In genomic region chr1:134217942-134218341, GRCm38 (mm10) we compare ENCODE assay signal across 22 mouse cellular contexts. TPM values are rescaled to one million over a fixed set of nuclear protein-coding genes. Genes with fewer than 3 reads are reported as not detected.
DNase-seq lines count a peak whose midpoint lies in the region; ATAC-seq and TF ChIP-seq lines count a peak whose summit lies in the region.
"Had no signal": no experiment of that assay in that cellular context is flagged by ENCODE, and none has a peak within 500 bp of the region (broad histone marks: within the 10 kb centered on the region; RNA-seq: fewer than 3 reads in every experiment).

No protein-coding gene starts in this region.

- H3K9ac ChIP-seq in kidney, embryonic 15.5 days = no peak overlapping the region
- no peak overlapping the region; the same call in 1 of the 2 replicates for H3K9ac ChIP-seq in liver, postnatal 0 days (replicated peaks)
- no peak overlapping the region for H3K9ac ChIP-seq in liver, embryonic 11.5 days (ENCODE audit: low read depth, low read length)
- H3K9ac ChIP-seq in stomach, embryonic 15.5 days = no peak overlapping the region
- H3K9ac ChIP-seq: embryonic facial prominence, embryonic 15.5 days; hindbrain, embryonic 12.5 days had no signal

- H3K4me1 ChIP-seq in kidney, embryonic 15.5 days = peaks cover 45% of the 10 kb centered on the region
- H3K4me1 ChIP-seq in liver, postnatal 0 days (ENCODE audit: insufficient read depth) = peaks cover 37% of the 10 kb centered on the region
- peaks cover 11% of the 10 kb centered on the region for H3K4me1 ChIP-seq in liver, embryonic 11.5 days (replicated peaks; ENCODE audit: control insufficient read depth, insufficient read depth, low read length)
- H3K4me1 ChIP-seq in stomach, embryonic 15.5 days = peaks cover 17% of the 10 kb centered on the region; the same call in 1 of the 2 replicates
- H3K4me1 ChIP-seq in hindbrain, embryonic 10.5 days (replicated peaks) = peaks cover 38% of the 10 kb centered on the region

- peak overlapping the region; percentile 64; the same call in 1 of the 2 replicates for H3K27ac ChIP-seq in kidney, embryonic 15.5 days
- 0 out of 2 replicates have a peak overlapping the region, but pooled peaks have one; percentile 45 for H3K27ac ChIP-seq in liver, postnatal 0 days (ENCODE audit: low read depth)
- no peak overlapping the region for H3K27ac ChIP-seq in liver, embryonic 11.5 days (ENCODE audit: low read depth, low read length)
- peak overlapping the region; percentile 67; the same call in 1 of the 2 replicates for H3K27ac ChIP-seq in stomach, embryonic 15.5 days
- H3K27ac ChIP-seq in hindbrain, embryonic 10.5 days = no peak overlapping the region
- H3K27ac ChIP-seq: embryonic facial prominence, embryonic 15.5 days; heart, embryonic 13.5 days; hindbrain, embryonic 12.5 days had no signal

- H3K9me3 ChIP-seq in kidney, embryonic 15.5 days (replicated peaks) = no peaks in the 10 kb centered on the region
- H3K9me3 ChIP-seq in liver, postnatal 0 days (ENCODE audit: low read length) = no peaks in the 10 kb centered on the region
- H3K9me3 ChIP-seq in liver, embryonic 11.5 days (ENCODE audit: control insufficient read depth, low read length) = no peaks in the 10 kb centered on the region
- H3K9me3 ChIP-seq in stomach, embryonic 15.5 days = no peaks in the 10 kb centered on the region
- H3K9me3 ChIP-seq in hindbrain, embryonic 10.5 days = no peaks in the 10 kb centered on the region
- H3K9me3 ChIP-seq: embryonic facial prominence, embryonic 15.5 days; forebrain, embryonic 10.5 days; heart, embryonic 13.5 days; hindbrain, embryonic 12.5 days had no signal

- no peak overlapping the region for H3K4me2 ChIP-seq in kidney, embryonic 15.5 days
- H3K4me2 ChIP-seq in liver, postnatal 0 days (ENCODE audit: low read depth, low read length) = no peak overlapping the region
- H3K4me2 ChIP-seq in liver, embryonic 11.5 days = no peak overlapping the region
- H3K4me2 ChIP-seq in stomach, embryonic 15.5 days = no peak overlapping the region
- H3K4me2 ChIP-seq: embryonic facial prominence, embryonic 15.5 days; heart, embryonic 13.5 days; hindbrain, embryonic 12.5 days had no signal

- DNase-seq in kidney, postnatal 25 days = no peak
- no peak for DNase-seq in liver, postnatal 0 days
- no peak for DNase-seq in liver, embryonic 11.5 days (ENCODE audit: low spot score)
- no peak for DNase-seq in hindbrain, embryonic 10.5 days (ENCODE audit: low spot score)
- DNase-seq in thymus, postnatal 25 days = no peak
- DNase-seq: adrenal gland, adult 2 months; adrenal gland, postnatal 36 days; cerebellum, adult 11 months; cerebellum, adult 8-10 months; cerebellum, postnatal 14 days; embryo, embryonic 11 days; gastrocnemius, postnatal 14 days; heart, postnatal 36 days had no signal

- H3K4me3 ChIP-seq in kidney, embryonic 15.5 days (replicated peaks) = no peak overlapping the region
- no peak overlapping the region for H3K4me3 ChIP-seq in liver, postnatal 0 days (ENCODE audit: low read depth, low read length)
- no peak overlapping the region for H3K4me3 ChIP-seq in liver, embryonic 11.5 days (ENCODE audit: low read depth, low read length)
- H3K4me3 ChIP-seq in stomach, embryonic 15.5 days (replicated peaks) = no peak overlapping the region
- H3K4me3 ChIP-seq in hindbrain, embryonic 10.5 days = no peak overlapping the region
- H3K4me3 ChIP-seq: embryonic facial prominence, embryonic 15.5 days; erythroblast, embryonic 14.5 days; forebrain, embryonic 10.5 days; heart, embryonic 13.5 days; hindbrain, embryonic 12.5 days had no signal

- no peaks in the 10 kb centered on the region for H3K36me3 ChIP-seq in kidney, embryonic 15.5 days
- no peaks in the 10 kb centered on the region for H3K36me3 ChIP-seq in liver, postnatal 0 days (replicated peaks; ENCODE audit: insufficient read depth, low read length)
- H3K36me3 ChIP-seq in liver, embryonic 11.5 days (ENCODE audit: control insufficient read depth, insufficient read depth, low read length) = no peaks in the 10 kb centered on the region
- no peaks in the 10 kb centered on the region for H3K36me3 ChIP-seq in stomach, embryonic 15.5 days
- H3K36me3 ChIP-seq in hindbrain, embryonic 10.5 days = no peaks in the 10 kb centered on the region
- H3K36me3 ChIP-seq: embryonic facial prominence, embryonic 15.5 days; forebrain, embryonic 10.5 days; heart, embryonic 13.5 days; hindbrain, embryonic 12.5 days had no signal

- ATAC-seq in kidney, embryonic 15.5 days (replicated peaks; ENCODE audit: low FRiP score) = no peak
- no peak for ATAC-seq in liver, postnatal 0 days
- ATAC-seq in liver, embryonic 11.5 days (replicated peaks; ENCODE audit: low FRiP score) = no peak
- no peak for ATAC-seq in stomach, embryonic 15.5 days (ENCODE audit: insufficient read depth, low FRiP score, low read depth)
- ATAC-seq: forebrain, embryonic 14.5 days; hindbrain, embryonic 16.5 days had no signal

- H3K27me3 ChIP-seq in kidney, embryonic 15.5 days = no peaks in the 10 kb centered on the region
- no peaks in the 10 kb centered on the region for H3K27me3 ChIP-seq in liver, postnatal 0 days (ENCODE audit: insufficient read depth, low read length)
- peaks cover 2% of the 10 kb centered on the region; the same call in 1 of the 2 replicates for H3K27me3 ChIP-seq in liver, embryonic 11.5 days (replicated peaks; ENCODE audit: control insufficient read depth, insufficient read depth, low read length)
- H3K27me3 ChIP-seq in stomach, embryonic 15.5 days (replicated peaks) = no peaks in the 10 kb centered on the region
- peaks cover 9% of the 10 kb centered on the region; the same call in 1 of the 2 replicates for H3K27me3 ChIP-seq in hindbrain, embryonic 10.5 days (ENCODE audit: insufficient read depth, poor library complexity, severe bottlenecking)
- H3K27me3 ChIP-seq: embryonic facial prominence, embryonic 15.5 days had no signal

- WGBS in kidney, embryonic 15.5 days = 91% methylated on average over 3 of the region's 3 CpGs
- 56% methylated on average over 3 of the region's 3 CpGs for WGBS in liver, postnatal 0 days (ENCODE audit: insufficient replicate concordance)
- 70% methylated on average over 3 of the region's 3 CpGs for WGBS in liver, embryonic 11.5 days
- 72% methylated on average over 3 of the region's 3 CpGs for WGBS in stomach, embryonic 15.5 days
- WGBS in hindbrain, embryonic 10.5 days = 79% methylated on average over 3 of the region's 3 CpGs

- no peak for TF ChIP-seq CTCF in liver, postnatal 0 days (IDR thresholded peaks at IDR 0.05; ENCODE audit: low read depth)

- TF ChIP-seq EP300 in liver, postnatal 0 days (IDR thresholded peaks at IDR 0.05; ENCODE audit: low read depth) = no peak

RNA-seq across cellular contexts. Expression of gene Adora1, which starts 17.3 kb away (rescaled TPM):
- polyA plus RNA-seq in kidney, embryonic 15.5 days (2015; fragmentation: Nextera tagmentation; extraction: Ambion mirVana) = 7.7 and 8.2 TPM in 2 replicates
- 6.4 and 8.3 TPM in 2 replicates for polyA plus RNA-seq in liver, postnatal 0 days (2015; fragmentation: Nextera tagmentation; extraction: Ambion mirVana)
- 0.21 and 0.29 TPM in 2 replicates for polyA plus RNA-seq in liver, embryonic 11.5 days (2014; fragmentation: Nextera tagmentation; extraction: Ambion mirVana)
- 11.8 and 13.8 TPM in 2 replicates for polyA plus RNA-seq in stomach, embryonic 15.5 days (2015; fragmentation: Nextera tagmentation; extraction: Ambion mirVana)
- 0.37 and 0.46 TPM in 2 replicates for polyA plus RNA-seq in hindbrain, embryonic 10.5 days (2016; fragmentation: Nextera tagmentation; extraction: Ambion mirVana)
- polyA plus RNA-seq: erythroblast, embryonic 14.5 days had no signal

RNA-seq across cellular contexts. Expression of gene Mybph, which starts 24.7 kb away (rescaled TPM):
- 6.1 and 9.3 TPM in 2 replicates for polyA plus RNA-seq in kidney, embryonic 15.5 days (2015; fragmentation: Nextera tagmentation; extraction: Ambion mirVana)
- polyA plus RNA-seq in liver, postnatal 0 days (2015; fragmentation: Nextera tagmentation; extraction: Ambion mirVana) = 0.14 TPM in 1 of 2 replicates, not detected in the other
- polyA plus RNA-seq in liver, embryonic 11.5 days (2014; fragmentation: Nextera tagmentation; extraction: Ambion mirVana) = 0.36 and 0.71 TPM in 2 replicates
- 0.30 and 1.3 TPM in 2 replicates for polyA plus RNA-seq in stomach, embryonic 15.5 days (2015; fragmentation: Nextera tagmentation; extraction: Ambion mirVana)
- polyA plus RNA-seq in hindbrain, embryonic 10.5 days (2016; fragmentation: Nextera tagmentation; extraction: Ambion mirVana) = 0.21 and 0.39 TPM in 2 replicates
- polyA plus RNA-seq: erythroblast, embryonic 14.5 days had no signal

RNA-seq across cellular contexts. Expression of gene Chil1, which starts 36.0 kb away (rescaled TPM):
- 1.7 and 2.2 TPM in 2 replicates for polyA plus RNA-seq in kidney, embryonic 15.5 days (2015; fragmentation: Nextera tagmentation; extraction: Ambion mirVana)
- polyA plus RNA-seq in liver, postnatal 0 days (2015; fragmentation: Nextera tagmentation; extraction: Ambion mirVana) = 18.8 and 19.3 TPM in 2 replicates
- polyA plus RNA-seq in liver, embryonic 11.5 days (2014; fragmentation: Nextera tagmentation; extraction: Ambion mirVana) = 0.41 and 0.49 TPM in 2 replicates
- polyA plus RNA-seq in stomach, embryonic 15.5 days (2015; fragmentation: Nextera tagmentation; extraction: Ambion mirVana) = 2.6 and 2.9 TPM in 2 replicates
- polyA plus RNA-seq in hindbrain, embryonic 10.5 days (2016; fragmentation: Nextera tagmentation; extraction: Ambion mirVana) = 1.5 and 3.4 TPM in 2 replicates
- polyA plus RNA-seq: erythroblast, embryonic 14.5 days; forebrain, embryonic 10.5 days had no signal

Comparison
In these comparisons a context has a peak if more than half of its experiments do, and no peak if none do; other contexts are left out.
1. H3K27ac ChIP-seq: peak in kidney, embryonic 15.5 days (single experiment), liver, postnatal 0 days (single experiment) and stomach, embryonic 15.5 days (single experiment); none in liver, embryonic 11.5 days (single experiment) and hindbrain, embryonic 10.5 days (single experiment).